Mouse (Mus musculus) small intestine, adult 2 months (tissue): ENCODE results near the gene Fbp2.

ENCODE experiments used
- CTCF ChIP-seq: fragments of 200-500 bp; IDR thresholded peaks from 2 replicates; pipeline ENCODE4 v1.5.1; 2012; ENCODE audit warnings: low read depth, mild to moderate bottlenecking, control low read depth, inconsistent platforms, low read length, moderate library complexity, mixed read lengths; ENCODE audit not compliant: insufficient replicate concordance, insufficient read length; ENCODE audit errors: extremely low read depth
- POLR2A ChIP-seq: fragments of 200-500 bp; IDR thresholded peaks from 2 replicates; pipeline ENCODE4 v1.6.1; 2012; ENCODE audit warnings: low read depth, mild to moderate bottlenecking, control low read depth, inconsistent platforms, low read length, moderate library complexity

DNA sequence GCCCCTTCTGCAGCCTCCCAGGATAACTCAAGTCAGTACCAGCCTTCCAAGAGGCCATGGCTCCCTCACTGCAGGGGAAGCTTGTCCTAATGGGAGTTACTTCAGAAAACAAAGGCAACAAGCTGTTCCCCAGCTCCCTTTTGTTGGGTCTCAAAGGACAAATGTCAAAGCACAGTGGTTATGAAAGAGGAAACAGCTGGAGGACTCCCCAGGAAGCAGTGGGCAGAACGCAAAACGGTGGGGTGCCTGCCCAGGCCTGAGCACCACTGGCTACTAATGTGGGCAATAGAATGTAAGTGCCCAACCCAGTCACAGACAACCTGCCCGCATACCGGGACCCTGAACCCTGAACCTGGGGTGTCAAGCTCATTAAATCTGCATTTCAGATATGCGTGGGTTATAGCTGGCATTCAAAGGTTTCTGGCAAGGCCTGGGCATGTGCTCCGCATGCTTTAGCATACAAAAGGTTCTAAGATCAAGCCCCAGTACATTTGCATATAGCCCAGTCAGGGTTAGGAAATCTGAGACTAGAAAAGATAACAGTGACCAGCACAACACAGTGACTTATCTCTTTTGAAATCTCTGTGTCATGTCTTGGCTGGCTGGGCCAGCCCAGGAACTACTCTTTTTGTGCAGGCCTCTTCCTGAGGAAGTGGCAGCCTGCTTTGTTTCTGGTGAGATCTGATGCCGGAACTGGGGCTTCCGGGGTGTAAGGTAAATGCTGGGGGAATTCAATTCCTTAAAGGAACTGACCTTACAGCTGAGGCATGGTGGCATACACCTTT is 21.8 kb upstream of the Fbp2 start:
- no peak for TF ChIP-seq POLR2A
- no peak for TF ChIP-seq CTCF
